Mouse (Mus musculus) erythroblast, embryonic 14.5 days (primary cell): ENCODE measurements around the gene Fam193b. TPM values are rescaled to one million over a fixed set of nuclear protein-coding genes. Genes with fewer than 3 reads are reported as not detected.
A peak's percentile ranks its signal among the peaks of the same experiment; 100 is the strongest.
"Not testable (repeated sequence)": the region's sequence is repeated elsewhere in the genome, so short reads cannot be mapped to it uniquely, and the experiment has no call there.

Experiments
- H3K27me3 ChIP-seq: 2 replicates; pipeline ENCODE4 v1.6.1; 2012; ENCODE audit warnings: inconsistent platforms; ENCODE audit not compliant: control insufficient read depth
- H3K36me3 ChIP-seq: 2 replicates; pipeline ENCODE4 v1.6.1; 2012; ENCODE audit warnings: mild to moderate bottlenecking, inconsistent platforms; ENCODE audit not compliant: control insufficient read depth
- H3K4me1 ChIP-seq: 2 replicates; pipeline ENCODE4 v1.6.1; 2012; ENCODE audit warnings: inconsistent platforms; ENCODE audit not compliant: control insufficient read depth
- H3K4me3 ChIP-seq: replicated peaks from 2 replicates; pipeline ENCODE3; 2012; ENCODE audit warnings: moderate library complexity, mild to moderate bottlenecking, inconsistent platforms
- H3K9me3 ChIP-seq: 2 replicates; pipeline ENCODE4 v1.6.1; 2012; ENCODE audit warnings: low read length, inconsistent platforms, mixed read lengths; ENCODE audit not compliant: control insufficient read depth
- GATA1 ChIP-seq: IDR thresholded peaks from 2 replicates; pipeline ENCODE4 v1.6.1; 2012; ENCODE audit warnings: low read length, inconsistent platforms, mixed read lengths
- TAL1 ChIP-seq: IDR thresholded peaks from 3 replicates; pipeline ENCODE4 v1.6.1; 2012; ENCODE audit warnings: low read length, inconsistent platforms, mixed read lengths
- polyA plus RNA-seq: library from polyadenylated mRNA; stranded (reverse); fragments of >175 nt; gene quantifications from 2 replicates; pipeline ENCODE4 v1.2.3, GENCODE M21; 2012

Gene Fam193b
- polyA plus RNA-seq, 1 experiment: 9.1 TPM

- TF ChIP-seq GATA1: no peak
- TF ChIP-seq TAL1: no peak
- Histone ChIP-seq H3K36me3 (no peaks in the 10 kb centered on the region), H3K9me3 (no peaks in the 10 kb centered on the region), H3K27me3 (no peaks in the 10 kb centered on the region), H3K4me1 (peaks cover 12% of the 10 kb centered on the region), H3K4me3 (no peak overlapping the region)
Measured at GRCm38 (mm10) chr13:55575932-55576331, 5.0 kb upstream of the Fam193b start.

- H3K4me1 ChIP-seq: peaks cover 24% of the 10 kb centered on the region
- no peaks in the 10 kb centered on the region for H3K9me3 ChIP-seq
- H3K27me3 ChIP-seq: no peaks in the 10 kb centered on the region
- TF ChIP-seq GATA1: no peak
- no peak for TF ChIP-seq TAL1
- H3K4me3 ChIP-seq: no peak overlapping the region
- H3K36me3 ChIP-seq: no peaks in the 10 kb centered on the region
Measured at GRCm38 (mm10) chr13:55574321-55574720, 3.4 kb upstream of the Fam193b start.

- Histone ChIP-seq H3K4me1 (peaks cover 28% of the 10 kb centered on the region), H3K9me3 (no peaks in the 10 kb centered on the region), H3K36me3 (peaks cover 4% of the 10 kb centered on the region), H3K27me3 (no peaks in the 10 kb centered on the region), H3K4me3 (no peak within 1 kb of the TSS)
- TF ChIP-seq GATA1 (no peak), TAL1 (no peak)
Measured at GRCm38 (mm10) chr13:55573432-55573831, 2.5 kb upstream of the Fam193b start, which contains the start of gene Tmed9. Gene Tmed9 (plus strand): TSS chr13:55573732.

- no peaks in the 10 kb centered on the region for H3K27me3 ChIP-seq
- H3K4me3 ChIP-seq: peak overlapping the region; percentile 99
- peaks cover 32% of the 10 kb centered on the region for H3K4me1 ChIP-seq
- TF ChIP-seq TAL1 (no peak), GATA1 (no peak)
- H3K9me3 ChIP-seq: no peaks in the 10 kb centered on the region
- H3K36me3 ChIP-seq: peaks cover 17% of the 10 kb centered on the region
Measured at GRCm38 (mm10) chr13:55571977-55572376, 1.1 kb upstream of the Fam193b start.

- Histone ChIP-seq H3K27me3 (no peaks in the 10 kb centered on the region), H3K9me3 (no peaks in the 10 kb centered on the region), H3K4me1 (peaks cover 33% of the 10 kb centered on the region), H3K36me3 (peaks cover 30% of the 10 kb centered on the region), H3K4me3 (peak overlapping the region; percentile 99)
- TF ChIP-seq GATA1: no peak
- TF ChIP-seq TAL1: no peak
Measured at GRCm38 (mm10) chr13:55570286-55570973, 490 bp downstream of the Fam193b start.

GRCm38 (mm10) chr13:55569726-55570285, 1.1 kb downstream of the Fam193b start:
- H3K4me1 ChIP-seq: peaks cover 33% of the 10 kb centered on the region
- TF ChIP-seq GATA1: no peak
- no peak for TF ChIP-seq TAL1

GRCm38 (mm10) chr13:55568524-55568923, 2.4 kb downstream of the Fam193b start:
- H3K36me3 ChIP-seq: peaks cover 48% of the 10 kb centered on the region

More at GRCm38 (mm10) chr13:55569726-55570285, 1.1 kb downstream of the Fam193b start:
- Histone ChIP-seq H3K9me3 (no peaks in the 10 kb centered on the region), H3K27me3 (no peaks in the 10 kb centered on the region), H3K4me3 (peak overlapping the region; percentile 99), H3K36me3 (peaks cover 36% of the 10 kb centered on the region)

GRCm38 (mm10) chr13:55567949-55568348, 3.0 kb downstream of the Fam193b start:
- Histone ChIP-seq H3K4me1 (peaks cover 33% of the 10 kb centered on the region), H3K36me3 (peaks cover 54% of the 10 kb centered on the region), H3K27me3 (no peaks in the 10 kb centered on the region), H3K9me3 (no peaks in the 10 kb centered on the region), H3K4me3 (no peak overlapping the region)
- no peak for TF ChIP-seq GATA1
- TF ChIP-seq TAL1: no peak; the same call in 2 of the 3 replicates

More at GRCm38 (mm10) chr13:55568524-55568923, 2.4 kb downstream of the Fam193b start:
- H3K9me3 ChIP-seq, H3K4me3 ChIP-seq, H3K27me3 ChIP-seq: not testable (repeated sequence)
- peaks cover 33% of the 10 kb centered on the region for H3K4me1 ChIP-seq

- H3K36me3 ChIP-seq: peaks cover 55% of the 10 kb centered on the region
- H3K27me3 ChIP-seq: no peaks in the 10 kb centered on the region
- no peak for TF ChIP-seq TAL1
- no peak for TF ChIP-seq GATA1
- peaks cover 29% of the 10 kb centered on the region for H3K4me1 ChIP-seq
- H3K4me3 ChIP-seq: no peak overlapping the region
- no peaks in the 10 kb centered on the region for H3K9me3 ChIP-seq
Measured at GRCm38 (mm10) chr13:55567001-55567400, 3.9 kb downstream of the Fam193b start.
